Mouse (Mus musculus) heart, embryonic 11.5 days (tissue): ENCODE data around the gene Edil3. TPM values are rescaled to one million over a fixed set of nuclear protein-coding genes. Genes with fewer than 3 reads are reported as not detected.

ENCODE experiments used
- ATAC-seq: fragments of 200-750 bp; cut with Nextera tagmentation; replicated peaks from 2 replicates; pipeline ENCODE4 v1.8.0; 2017; ENCODE audit warnings: moderate library complexity; ENCODE audit not compliant: insufficient number of reproducible peaks, low FRiP score, low TSS enrichment
- H3K27ac ChIP-seq: fragments of 300-500 bp; sonication (generic); 2 replicates; pipeline ENCODE4 v1.5.1; 2014; ENCODE audit warnings: mild to moderate bottlenecking, low read depth, low read length
- H3K27me3 ChIP-seq: fragments of 300-500 bp; sonication (generic); 2 replicates; pipeline ENCODE4 v1.6.1; 2014; ENCODE audit warnings: mild to moderate bottlenecking, low read length, mixed read lengths; ENCODE audit not compliant: control insufficient read depth, insufficient read depth
- H3K36me3 ChIP-seq: fragments of 300-500 bp; sonication (generic); 2 replicates; pipeline ENCODE4 v1.6.1; 2014; ENCODE audit warnings: mild to moderate bottlenecking, low read length, moderate library complexity, mixed read lengths; ENCODE audit not compliant: control insufficient read depth, insufficient read depth
- H3K4me1 ChIP-seq: fragments of 300-500 bp; sonication (generic); 2 replicates; pipeline ENCODE4 v1.6.1; 2014; ENCODE audit warnings: low read length; ENCODE audit not compliant: control insufficient read depth, insufficient read depth
- H3K4me2 ChIP-seq: fragments of 300-500 bp; sonication (generic); 2 replicates; pipeline ENCODE4 v1.6.1; 2014; ENCODE audit warnings: mild to moderate bottlenecking, moderate library complexity
- H3K4me3 ChIP-seq: fragments of 300-500 bp; sonication (generic); 2 replicates; pipeline ENCODE4 v1.5.1; 2014; ENCODE audit warnings: low read depth, low read length
- H3K9ac ChIP-seq: fragments of 300-500 bp; sonication (generic); 2 replicates; pipeline ENCODE4 v1.6.1; 2014; ENCODE audit warnings: mild to moderate bottlenecking, low read depth, low read length, moderate library complexity
- H3K9me3 ChIP-seq: fragments of 300-500 bp; sonication (generic); replicated peaks from 2 replicates; pipeline ENCODE4 v1.6.1; 2016; ENCODE audit warnings: low read length; ENCODE audit not compliant: control insufficient read depth
- WGBS: fragments of 180-500 bp; shearing (Covaris S2); extraction: QIAGEN DNeasy Blood & Tissue Kit; methylation state at CpG from one replicate; pipeline ENCODE4 v1.1.7; 2014; ENCODE audit not compliant: insufficient replicate concordance; 5-methylcytosine and 5-hydroxymethylcytosine counted together
- polyA plus RNA-seq: library from polyadenylated mRNA; unstranded; fragments of >200 nt; fragmentation: Nextera tagmentation; extraction: Ambion mirVana; gene quantifications from 2 replicates; pipeline ENCODE4 v1.2.1, GENCODE M21; 2014

Edil3 gene
- polyA plus RNA-seq, 1 experiment from 2014 or later = 15.1 TPM

- 0 out of 2 replicates have a peak, but pooled peaks have one; percentile 42 for ATAC-seq
- no peaks in the 10 kb centered on the region for H3K27me3 ChIP-seq
- peak overlapping the region; percentile 7; the same call in 1 of the 2 replicates for H3K27ac ChIP-seq
- H3K4me2 ChIP-seq = peak overlapping the region; percentile 49
- H3K4me3 ChIP-seq = no peak overlapping the region
- WGBS = 17% methylated on average over 7 of the region's 7 CpGs
- H3K9me3 ChIP-seq = no peaks in the 10 kb centered on the region
- H3K36me3 ChIP-seq = no peaks in the 10 kb centered on the region
- peaks cover 4% of the 10 kb centered on the region for H3K4me1 ChIP-seq
- H3K9ac ChIP-seq = 0 out of 2 replicates have a peak overlapping the region, but pooled peaks have one; percentile 22
Observed at GRCm38 (mm10) chr13:89335908-89336579, 514.8 kb downstream of the Edil3 start.

- H3K4me2 ChIP-seq = no peak overlapping the region
- H3K9me3 ChIP-seq = no peaks in the 10 kb centered on the region
- no peaks in the 10 kb centered on the region for H3K27me3 ChIP-seq
- no peak overlapping the region for H3K9ac ChIP-seq
- no peak overlapping the region for H3K27ac ChIP-seq
- H3K36me3 ChIP-seq = no peaks in the 10 kb centered on the region
- no peak overlapping the region for H3K4me3 ChIP-seq
- peaks cover 4% of the 10 kb centered on the region for H3K4me1 ChIP-seq
- 84% methylated on average over 4 of the region's 4 CpGs for WGBS
- ATAC-seq = no peak
Observed at GRCm38 (mm10) chr13:89339055-89339454, 517.8 kb downstream of the Edil3 start.

- no peak overlapping the region for H3K9ac ChIP-seq
- H3K27ac ChIP-seq = no peak overlapping the region
- ATAC-seq = no peak
- H3K36me3 ChIP-seq = no peaks in the 10 kb centered on the region
- H3K27me3 ChIP-seq = no peaks in the 10 kb centered on the region
- H3K4me3 ChIP-seq = no peak overlapping the region
- 86% methylated on average over 3 of the region's 3 CpGs for WGBS
- no peak overlapping the region for H3K4me2 ChIP-seq
- H3K4me1 ChIP-seq = peaks cover 4% of the 10 kb centered on the region
- H3K9me3 ChIP-seq = no peaks in the 10 kb centered on the region
Observed at GRCm38 (mm10) chr13:89339776-89340175, 518.5 kb downstream of the Edil3 start.

GRCm38 (mm10) chr13:89355234-89355633 lies 534.0 kb downstream of the Edil3 start:
- 50% methylated on average over 3 of the region's 3 CpGs for WGBS
- no peaks in the 10 kb centered on the region for H3K4me1 ChIP-seq
- H3K27me3 ChIP-seq = no peaks in the 10 kb centered on the region
- no peak overlapping the region for H3K27ac ChIP-seq
- no peaks in the 10 kb centered on the region for H3K9me3 ChIP-seq
- H3K36me3 ChIP-seq = no peaks in the 10 kb centered on the region
- H3K4me3 ChIP-seq = no peak overlapping the region
- no peak overlapping the region for H3K9ac ChIP-seq
- no peak for ATAC-seq
- H3K4me2 ChIP-seq = no peak overlapping the region

- H3K36me3 ChIP-seq = no peaks in the 10 kb centered on the region
- no peak for ATAC-seq
Observed at GRCm38 (mm10) chr13:89358407-89358806, 537.1 kb downstream of the Edil3 start.

GRCm38 (mm10) chr13:89362274-89362673 lies 541.0 kb downstream of the Edil3 start:
- no peak overlapping the region for H3K4me3 ChIP-seq
- H3K27me3 ChIP-seq = no peaks in the 10 kb centered on the region
- no peak overlapping the region for H3K4me2 ChIP-seq
- 68% methylated on average over 4 of the region's 4 CpGs for WGBS
- no peak overlapping the region for H3K9ac ChIP-seq
- H3K27ac ChIP-seq = no peak overlapping the region
- ATAC-seq = no peak
- no peaks in the 10 kb centered on the region for H3K9me3 ChIP-seq
- H3K4me1 ChIP-seq = no peaks in the 10 kb centered on the region
- no peaks in the 10 kb centered on the region for H3K36me3 ChIP-seq

More at GRCm38 (mm10) chr13:89358407-89358806, 537.1 kb downstream of the Edil3 start:
- H3K27me3 ChIP-seq = no peaks in the 10 kb centered on the region
- H3K4me2 ChIP-seq = no peak overlapping the region
- H3K4me3 ChIP-seq = no peak overlapping the region
- no peaks in the 10 kb centered on the region for H3K9me3 ChIP-seq
- H3K9ac ChIP-seq = no peak overlapping the region
- H3K4me1 ChIP-seq = no peaks in the 10 kb centered on the region
- no peak overlapping the region for H3K27ac ChIP-seq

GRCm38 (mm10) chr13:89371253-89371652 lies 550.0 kb downstream of the Edil3 start:
- Histone ChIP-seq H3K9ac (no peak overlapping the region), H3K9me3 (no peaks in the 10 kb centered on the region), H3K27ac (no peak overlapping the region), H3K36me3 (no peaks in the 10 kb centered on the region), H3K27me3 (no peaks in the 10 kb centered on the region), H3K4me1 (no peaks in the 10 kb centered on the region), H3K4me3 (no peak overlapping the region), H3K4me2 (no peak overlapping the region)
- no peak for ATAC-seq

- Histone ChIP-seq H3K4me1 (no peaks in the 10 kb centered on the region), H3K4me2 (no peak overlapping the region), H3K36me3 (no peaks in the 10 kb centered on the region), H3K9ac (no peak overlapping the region), H3K27ac (no peak overlapping the region), H3K4me3 (no peak overlapping the region), H3K27me3 (no peaks in the 10 kb centered on the region), H3K9me3 (no peaks in the 10 kb centered on the region)
- WGBS = 82% methylated on average over 5 of the region's 5 CpGs
- no peak for ATAC-seq
Observed at GRCm38 (mm10) chr13:89371656-89372240, 550.5 kb downstream of the Edil3 start.
